Mouse (Mus musculus) spleen, postnatal 14 days (tissue): ENCODE measurements around the gene Fbxo42.
"Not testable (repeated sequence)": the region's sequence is repeated elsewhere in the genome, so short reads cannot be mapped to it uniquely, and the experiment has no call there.

Experiments
- DNase-seq, 2 experiments: peaks; one replicate each; pipeline ENCODE4 v3.0.0; 2021 to 2022; ENCODE audit warnings: low spot score in 2 of 2

Fbxo42 gene

DNA sequence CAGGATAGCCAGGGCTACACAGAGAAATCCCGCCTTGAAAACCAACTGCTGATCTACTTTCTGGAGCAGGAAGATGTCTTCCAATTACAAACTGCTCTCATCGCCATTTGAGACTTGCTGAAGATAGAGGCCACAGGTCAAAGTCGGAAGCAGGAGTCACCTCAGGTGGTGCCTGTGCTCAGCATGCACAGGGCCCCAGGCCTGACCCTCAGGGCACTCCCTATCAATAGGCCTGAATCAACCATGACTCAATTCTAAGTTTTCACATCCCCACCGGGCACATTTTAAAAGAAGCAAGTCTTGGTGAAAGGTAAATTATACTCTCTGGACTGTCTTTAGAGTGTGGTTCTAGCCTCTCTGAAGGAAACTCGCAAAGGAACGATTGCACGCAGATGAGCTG lies 11.6 kb upstream of the Fbxo42 start:
- DNase-seq = no peak

GRCm38 (mm10) chr4:141137740-141138139 lies 10.0 kb upstream of the Fbxo42 start:
- not testable (repeated sequence) for DNase-seq

GRCm38 (mm10) chr4:141138425-141139115 lies 9.1 kb upstream of the Fbxo42 start:
- no peak for DNase-seq

DNA sequence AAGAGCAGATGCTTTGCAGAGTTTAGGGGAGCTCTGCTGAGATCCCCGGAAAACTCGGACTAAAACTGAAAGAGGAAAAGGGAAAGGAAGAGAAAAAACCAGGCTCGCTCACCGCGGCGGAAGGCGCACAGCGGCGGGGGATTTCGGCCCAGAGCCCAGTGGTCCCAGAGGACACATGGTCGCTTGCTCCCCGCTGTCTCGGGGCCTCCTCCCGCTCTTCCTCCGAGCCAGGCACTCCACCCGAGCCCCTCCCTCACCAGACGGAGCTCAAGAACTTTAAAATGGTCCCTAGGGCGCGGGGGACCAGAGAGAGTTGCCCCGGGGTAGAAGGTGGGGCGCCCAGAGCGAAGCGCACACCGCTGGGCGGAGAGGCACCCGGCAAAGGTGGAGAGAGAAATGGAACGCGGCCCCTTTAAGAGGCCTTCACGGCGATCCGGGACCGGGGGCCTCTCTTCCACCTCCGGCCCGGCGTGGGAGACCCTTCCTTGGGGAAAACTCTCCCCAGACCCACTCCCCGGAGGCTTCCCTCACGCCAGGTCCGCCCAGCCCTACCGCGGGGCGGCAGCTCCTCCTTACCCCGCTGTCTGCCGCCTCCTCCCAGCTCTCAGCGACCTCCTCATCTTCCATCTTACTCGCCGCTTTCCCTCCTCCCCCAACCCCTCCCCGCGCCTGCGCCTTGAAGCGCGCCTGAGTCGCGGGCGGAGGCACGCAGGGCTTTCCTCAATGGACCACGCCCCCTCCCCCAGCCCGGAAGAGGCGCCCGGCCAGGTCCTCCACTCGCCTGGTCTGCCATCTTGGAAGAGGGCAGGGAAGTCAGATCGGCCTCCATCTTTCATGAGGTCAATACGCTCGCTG lies 8.4 kb upstream of the Fbxo42 start, which contains the start of gene Szrd1:
Gene Szrd1 (minus strand): TSS at position 660 of the 855 bp plus-strand sequence.
- peak; percentile 96 to 97 for DNase-seq

- not testable (repeated sequence) for DNase-seq
Measured at GRCm38 (mm10) chr4:141140354-141140753, 7.4 kb upstream of the Fbxo42 start.

DNA sequence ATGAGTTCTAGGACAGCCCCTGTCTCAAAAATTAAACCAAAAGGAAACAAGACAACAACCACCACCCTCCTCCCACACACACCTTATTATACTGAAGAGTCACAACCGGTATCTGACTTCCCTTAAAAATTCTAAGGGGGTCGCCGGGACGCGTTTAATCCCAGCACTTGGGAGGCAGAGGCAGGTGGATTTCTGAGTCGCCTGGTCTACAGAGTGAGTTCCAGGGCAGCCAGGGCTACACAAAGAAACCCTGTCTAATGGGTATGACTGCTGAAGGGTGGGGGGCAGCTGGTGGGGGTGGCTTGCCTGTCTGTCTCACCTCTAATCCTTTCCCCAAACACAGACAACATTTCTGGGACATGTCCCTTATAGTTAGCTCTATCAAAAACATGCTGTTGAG lies 6.7 kb upstream of the Fbxo42 start:
- no peak for DNase-seq

GRCm38 (mm10) chr4:141142285-141142811 lies 5.4 kb upstream of the Fbxo42 start:
- peak; percentile 53 to 71 for DNase-seq

DNA sequence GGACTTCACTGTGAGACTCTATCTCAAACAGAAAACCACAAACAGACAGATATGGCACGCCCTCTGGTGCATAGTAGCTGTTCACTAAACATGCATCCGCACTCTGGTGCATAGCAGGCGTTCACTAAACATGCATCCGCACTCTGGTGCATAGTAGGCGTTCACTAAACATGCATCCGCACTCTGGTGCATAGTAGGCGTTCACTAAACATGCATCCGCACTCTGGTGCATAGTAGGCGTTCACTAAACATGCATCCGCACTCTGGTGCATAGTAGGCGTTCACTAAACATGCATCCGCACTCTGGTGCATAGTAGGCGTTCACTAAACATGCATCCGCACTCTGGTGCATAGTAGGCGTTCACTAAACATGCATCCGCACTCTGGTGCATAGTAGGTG lies 2.6 kb upstream of the Fbxo42 start:
- DNase-seq = not testable (repeated sequence)

GRCm38 (mm10) chr4:141146491-141147033 lies 1.2 kb upstream of the Fbxo42 start:
- no peak for DNase-seq

GRCm38 (mm10) chr4:141148009-141148801 lies 492 bp downstream of the Fbxo42 start:
- peak; percentile 32 to 54 for DNase-seq

- DNase-seq = no peak
Measured at GRCm38 (mm10) chr4:141149116-141149515, 1.4 kb downstream of the Fbxo42 start.

GRCm38 (mm10) chr4:141157485-141157884 lies 9.8 kb downstream of the Fbxo42 start:
- no peak for DNase-seq

DNA sequence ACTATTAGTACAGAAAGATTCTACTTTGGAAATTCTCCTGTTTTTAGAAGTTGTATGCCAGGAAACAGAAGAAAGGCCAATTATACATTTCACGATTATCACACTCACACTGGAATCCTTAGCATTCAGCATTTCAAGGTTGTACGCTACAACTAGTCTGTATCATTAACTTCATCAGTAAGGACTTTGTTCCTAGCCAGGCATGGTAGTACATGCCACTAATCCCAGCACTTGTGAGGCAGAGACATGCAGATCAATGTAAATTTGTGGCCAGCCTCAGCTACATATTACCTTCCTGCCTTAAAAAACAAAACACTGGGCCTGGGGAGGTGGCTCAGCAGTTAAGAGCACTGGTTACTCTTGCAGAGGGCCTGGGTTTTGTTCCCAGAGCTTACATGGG lies 10.9 kb downstream of the Fbxo42 start:
- DNase-seq = no peak

DNA sequence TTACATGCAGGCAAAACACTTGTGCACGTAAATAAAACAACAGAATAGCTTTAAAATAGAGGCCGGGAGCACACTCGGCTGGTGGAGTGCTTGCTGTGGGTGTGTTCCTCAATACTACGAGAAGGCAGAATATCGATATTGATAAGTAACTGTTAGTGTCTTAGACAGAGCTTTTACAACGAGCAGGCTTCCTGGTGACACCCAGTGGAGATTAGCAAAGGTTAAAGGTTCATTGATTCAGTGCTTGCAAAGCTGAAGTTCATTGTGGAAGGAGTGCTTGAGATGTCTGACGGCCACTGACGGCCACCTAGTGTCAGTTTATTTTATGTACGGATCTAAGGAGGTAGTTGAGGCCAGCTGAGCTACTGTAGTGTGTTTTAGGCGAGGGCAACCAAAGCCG lies 11.4 kb downstream of the Fbxo42 start:
- no peak for DNase-seq

GRCm38 (mm10) chr4:141159666-141160065 lies 12.0 kb downstream of the Fbxo42 start:
- no peak for DNase-seq

DNA sequence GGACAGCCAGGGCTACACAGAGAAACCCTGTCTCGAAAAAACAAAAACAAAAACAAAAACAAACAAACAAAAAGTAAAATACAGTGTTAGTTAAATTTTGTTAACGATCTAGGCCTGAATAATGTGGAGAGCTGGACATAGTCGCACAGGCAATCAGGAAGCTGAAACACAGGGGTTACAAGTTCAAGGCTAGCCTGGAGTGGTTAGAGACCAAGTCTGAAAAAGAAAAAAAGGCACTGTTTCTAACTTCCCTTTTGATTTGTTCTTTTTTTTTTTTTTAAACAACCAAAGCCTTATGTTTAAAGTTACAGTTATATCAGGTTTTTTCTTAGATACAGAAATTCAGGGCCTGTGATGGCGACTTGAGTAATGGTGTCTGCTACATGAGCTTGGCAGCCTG lies 12.5 kb downstream of the Fbxo42 start:
- DNase-seq = no peak

DNA sequence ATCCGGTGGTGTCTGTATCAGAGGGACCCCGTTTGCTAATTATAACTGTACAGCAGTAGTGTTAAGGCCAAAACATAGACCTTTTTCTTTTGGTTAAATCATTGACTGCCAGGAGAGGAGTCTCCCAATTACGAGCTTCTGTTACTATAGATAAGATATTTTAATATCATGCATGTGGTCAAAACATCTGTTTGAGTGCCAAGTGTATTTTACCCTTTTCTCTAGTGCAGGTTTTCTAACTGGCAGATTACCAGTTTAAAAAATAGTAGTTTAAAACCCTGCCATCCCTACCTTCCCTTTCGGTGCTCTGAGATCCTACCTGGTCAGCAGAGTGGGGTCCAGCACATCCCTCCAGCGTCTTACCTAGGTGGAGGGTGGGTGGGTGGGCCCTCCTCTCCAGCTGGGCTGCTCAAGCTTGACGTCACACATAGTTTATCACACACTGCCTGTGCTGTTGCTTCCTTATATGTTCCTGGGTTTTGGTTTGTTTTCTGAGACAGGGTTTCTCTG lies 14.0 kb downstream of the Fbxo42 start:
- no peak for DNase-seq

DNA sequence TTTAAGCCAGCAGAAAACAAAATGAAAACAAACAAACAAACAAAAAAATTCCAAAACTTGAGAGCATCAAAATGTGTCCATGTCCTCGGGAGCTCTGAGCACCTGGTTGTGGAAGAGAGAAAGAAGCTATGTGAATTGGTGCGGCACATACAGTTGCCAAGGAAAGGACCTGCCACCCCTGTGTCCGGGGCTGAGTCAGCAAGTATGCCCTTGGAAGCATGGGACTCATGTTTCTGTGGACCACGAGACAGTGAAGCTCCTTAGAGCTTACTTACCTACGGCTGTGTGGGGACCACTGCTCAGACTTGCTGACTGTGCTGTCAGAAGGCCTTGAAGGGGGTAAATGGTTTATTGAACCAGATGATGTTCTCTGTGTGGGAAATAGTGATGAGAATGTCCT lies 16.0 kb downstream of the Fbxo42 start:
- no peak for DNase-seq

- DNase-seq = no peak
Measured at GRCm38 (mm10) chr4:141165744-141166292, 18.1 kb downstream of the Fbxo42 start.

DNA sequence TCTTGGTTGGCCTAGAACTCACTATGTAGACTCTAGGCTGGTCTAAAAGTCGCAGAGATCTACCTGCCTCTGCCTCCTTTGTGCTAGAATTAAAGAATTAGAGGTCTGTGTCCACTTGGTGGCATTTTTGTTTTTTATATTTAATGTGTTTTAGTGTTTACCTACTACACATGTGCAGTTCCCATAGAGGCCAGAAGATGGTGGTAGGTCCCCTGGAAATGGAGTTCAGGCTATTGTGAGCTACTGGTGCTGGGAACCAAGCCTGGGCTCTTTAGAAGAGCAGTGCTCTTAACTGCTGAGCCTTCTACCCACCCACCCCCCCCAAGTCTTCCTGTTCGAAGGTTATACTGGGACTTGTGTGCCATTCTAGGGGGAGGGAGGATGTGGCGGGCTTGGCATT lies 19.4 kb downstream of the Fbxo42 start:
- DNase-seq = no peak

DNA sequence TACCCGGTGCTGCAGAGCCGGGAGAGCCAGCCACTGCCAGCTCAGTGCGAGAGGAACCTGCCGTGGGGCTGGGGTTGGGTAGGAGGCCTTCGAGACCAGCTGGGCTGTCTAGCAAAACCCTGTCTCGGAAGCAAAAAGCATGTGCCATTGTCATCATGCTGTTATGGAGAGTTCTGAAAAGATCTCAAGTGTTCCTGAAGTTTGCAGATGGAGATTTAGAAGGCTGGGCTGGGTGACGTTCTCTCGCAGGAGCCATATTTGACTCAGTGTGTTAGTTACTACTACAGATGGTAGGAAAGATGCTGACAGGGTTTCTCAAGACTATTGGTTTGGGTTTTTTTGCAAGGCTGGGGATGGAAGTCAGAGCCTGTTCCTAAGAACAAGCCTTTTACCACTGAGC lies 24.4 kb downstream of the Fbxo42 start:
- no peak for DNase-seq
